Mouse (Mus musculus) neural tube, embryonic 15.5 days (tissue): Measurements from ENCODE around the gene Hist1h4d. TPM values are rescaled to one million over a fixed set of nuclear protein-coding genes. Genes with fewer than 3 reads are reported as not detected.
A peak's percentile ranks its signal among the peaks of the same experiment; 100 is the strongest.
"Not testable (repeated sequence)": the region's sequence is repeated elsewhere in the genome, so short reads cannot be mapped to it uniquely, and the experiment has no call there.

Experiments
- ATAC-seq: fragments of 200-750 bp; cut with Nextera tagmentation; 2 replicates; pipeline ENCODE4 v1.8.0; 2017; ENCODE audit warnings: mild to moderate bottlenecking, moderate TSS enrichment, moderate library complexity; ENCODE audit not compliant: low FRiP score
- H3K27ac ChIP-seq: fragments of 300-500 bp; sonication (generic); replicated peaks from 2 replicates; pipeline ENCODE4 v1.5.1; 2015; ENCODE audit warnings: mild to moderate bottlenecking, inconsistent platforms
- H3K27me3 ChIP-seq: fragments of 300-500 bp; sonication (generic); replicated peaks from 2 replicates; pipeline ENCODE4 v1.6.1; 2015; ENCODE audit warnings: inconsistent platforms
- H3K36me3 ChIP-seq: fragments of 300-500 bp; sonication (generic); 2 replicates; pipeline ENCODE4 v1.6.1; 2015; ENCODE audit warnings: inconsistent platforms
- H3K4me1 ChIP-seq: fragments of 300-500 bp; sonication (generic); 2 replicates; pipeline ENCODE4 v1.6.1; 2015; ENCODE audit warnings: inconsistent platforms
- H3K4me2 ChIP-seq: fragments of 300-500 bp; sonication (generic); 2 replicates; pipeline ENCODE4 v1.6.1; 2015; ENCODE audit warnings: inconsistent platforms, mild to moderate bottlenecking, moderate library complexity
- H3K4me3 ChIP-seq: fragments of 300-500 bp; sonication (generic); replicated peaks from 2 replicates; pipeline ENCODE4 v1.5.1; 2015; ENCODE audit warnings: mild to moderate bottlenecking, inconsistent platforms
- H3K9ac ChIP-seq: fragments of 300-500 bp; sonication (generic); replicated peaks from 2 replicates; pipeline ENCODE4 v1.6.1; 2015; ENCODE audit warnings: mild to moderate bottlenecking, inconsistent platforms
- H3K9me3 ChIP-seq: fragments of 300-500 bp; sonication (generic); replicated peaks from 2 replicates; pipeline ENCODE4 v1.6.1; 2016; ENCODE audit warnings: inconsistent platforms
- WGBS: fragments of 180-500 bp; shearing (Covaris S2); methylation state at CpG from one replicate; pipeline ENCODE4 v1.1.7; 2015; ENCODE audit warnings: mixed read lengths; 5-methylcytosine and 5-hydroxymethylcytosine counted together
- polyA plus RNA-seq: library from polyadenylated mRNA; unstranded; fragments of >200 nt; fragmentation: Nextera tagmentation; extraction: Ambion mirVana; gene quantifications from 2 replicates; pipeline ENCODE4 v1.2.1, GENCODE M21; 2015

The Hist1h4d gene
- polyA plus RNA-seq, 1 experiment from 2014 or later: 31.8 TPM

DNA sequence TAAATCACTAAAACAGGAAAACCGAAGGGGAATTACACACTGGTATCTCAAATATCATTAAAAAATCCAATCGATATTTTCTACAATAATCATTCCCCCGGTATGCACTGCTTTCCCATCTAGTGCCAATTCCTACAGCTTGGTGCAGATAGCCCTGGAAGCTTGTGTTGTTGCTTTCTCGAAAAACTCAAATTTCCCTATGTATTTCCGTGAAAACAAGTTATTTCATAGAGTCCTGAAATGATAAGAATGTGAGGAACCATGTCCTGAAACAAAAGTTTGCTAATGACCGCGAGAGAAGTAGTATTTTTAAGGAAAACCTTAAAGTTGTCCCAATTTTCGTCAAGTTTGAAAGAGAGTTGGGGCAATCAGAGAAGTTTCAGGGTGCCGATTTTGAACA, 27.0 kb upstream of the Hist1h4d start:
- H3K4me1 ChIP-seq: peaks cover 32% of the 10 kb centered on the region
- ATAC-seq: no peak
- 26% methylated on average over 9 of the region's 9 CpGs for WGBS

GRCm38 (mm10) chr13:23554925-23555838, 26.2 kb upstream of the Hist1h4d start:
- peak; percentile 77 for ATAC-seq
- WGBS: 0% methylated on average over 54 of the region's 54 CpGs

More for the DNA sequence above, 27.0 kb upstream of the Hist1h4d start:
- Histone ChIP-seq H3K9ac (peak overlapping the region; percentile 64; the same call in 1 of the 2 replicates), H3K4me3 (peak overlapping the region; percentile 51), H3K36me3 (no peaks in the 10 kb centered on the region), H3K9me3 (no peaks in the 10 kb centered on the region), H3K4me2 (peak overlapping the region; percentile 99), H3K27ac (peak overlapping the region; percentile 87), H3K27me3 (no peaks in the 10 kb centered on the region)

GRCm38 (mm10) chr13:23555839-23556416, 25.5 kb upstream of the Hist1h4d start:
- Histone ChIP-seq H3K9me3 (no peaks in the 10 kb centered on the region), H3K27ac (peak overlapping the region; percentile 87), H3K4me3 (peak overlapping the region; percentile 51), H3K27me3 (no peaks in the 10 kb centered on the region), H3K4me1 (peaks cover 30% of the 10 kb centered on the region), H3K4me2 (peak overlapping the region; percentile 99), H3K9ac (peak overlapping the region; percentile 64), H3K36me3 (no peaks in the 10 kb centered on the region)
- peak; percentile 87 for ATAC-seq
- under 1% methylated on average over 18 of the region's 18 CpGs for WGBS

More at GRCm38 (mm10) chr13:23554925-23555838, 26.2 kb upstream of the Hist1h4d start:
- H3K27ac ChIP-seq: peak overlapping the region; percentile 87
- H3K9me3 ChIP-seq: no peaks in the 10 kb centered on the region
- peaks cover 32% of the 10 kb centered on the region for H3K4me1 ChIP-seq
- H3K9ac ChIP-seq: peak overlapping the region; percentile 64
- H3K4me3 ChIP-seq: peak overlapping the region; percentile 51
- H3K4me2 ChIP-seq: peak overlapping the region; percentile 99
- H3K27me3 ChIP-seq: no peaks in the 10 kb centered on the region
- H3K36me3 ChIP-seq: no peaks in the 10 kb centered on the region

GRCm38 (mm10) chr13:23556906-23557305, 24.5 kb upstream of the Hist1h4d start:
- peak overlapping the region; percentile 54; the same call in 1 of the 2 replicates for H3K27ac ChIP-seq
- peak overlapping the region; percentile 99; the same call in 1 of the 2 replicates for H3K4me2 ChIP-seq
- H3K9me3 ChIP-seq: no peaks in the 10 kb centered on the region
- peaks cover 29% of the 10 kb centered on the region for H3K4me1 ChIP-seq
- no peak for ATAC-seq
- WGBS: 75% methylated on average over 3 of the region's 3 CpGs
- H3K36me3 ChIP-seq: no peaks in the 10 kb centered on the region
- no peaks in the 10 kb centered on the region for H3K27me3 ChIP-seq
- H3K4me3 ChIP-seq: no peak overlapping the region
- H3K9ac ChIP-seq: no peak overlapping the region

DNA sequence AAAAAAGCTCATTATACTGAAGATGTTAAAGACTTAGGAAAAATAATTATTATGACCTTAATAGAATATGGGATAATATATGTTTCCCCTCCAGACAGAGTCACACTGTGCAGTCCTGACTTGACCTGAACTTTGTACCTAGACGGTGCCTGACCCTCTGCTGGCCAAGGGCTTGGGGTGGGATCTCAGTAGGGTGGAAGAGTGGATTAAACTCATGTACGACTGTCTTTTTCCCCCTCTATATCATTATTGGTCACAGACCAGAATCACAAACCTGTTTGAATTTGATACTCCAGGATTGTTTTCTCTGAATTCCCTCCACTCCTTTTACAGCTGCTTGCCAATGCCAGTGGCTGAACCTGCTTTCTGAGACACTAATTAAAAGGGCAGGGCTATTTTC, 20.7 kb upstream of the Hist1h4d start:
- H3K4me3 ChIP-seq, H3K9me3 ChIP-seq, ATAC-seq, H3K4me2 ChIP-seq, H3K27ac ChIP-seq, H3K9ac ChIP-seq, H3K27me3 ChIP-seq, H3K36me3 ChIP-seq: not testable (repeated sequence)
- WGBS: 32% methylated on average over 2 of the region's 2 CpGs
- peaks cover 18% of the 10 kb centered on the region for H3K4me1 ChIP-seq

DNA sequence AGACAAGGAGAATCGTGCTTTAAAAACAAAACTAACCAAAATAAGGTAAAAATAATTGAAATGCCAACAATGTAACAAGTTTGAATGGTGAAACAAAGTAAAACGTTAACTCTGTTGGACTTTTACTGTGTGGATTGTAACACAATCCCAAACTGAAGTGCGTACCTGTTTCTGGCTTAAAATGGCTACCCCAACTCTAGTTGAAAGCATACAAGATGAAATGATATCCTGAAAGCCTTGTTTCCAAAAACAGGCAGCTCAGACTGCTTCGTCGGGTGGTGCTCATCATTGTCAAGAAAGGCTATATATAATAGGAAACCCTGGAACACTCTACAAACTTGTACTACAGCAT, 19.9 kb upstream of the Hist1h4d start:
- Histone ChIP-seq H3K4me1 (peaks cover 14% of the 10 kb centered on the region), H3K9ac (peak overlapping the region; percentile 67; the same call in 1 of the 2 replicates), H3K4me3 (peak overlapping the region; percentile 49), H3K4me2 (peak overlapping the region; percentile 84), H3K27ac (peak overlapping the region; percentile 97)
- H3K27me3 ChIP-seq, H3K36me3 ChIP-seq, H3K9me3 ChIP-seq, ATAC-seq: not testable (repeated sequence)
- WGBS: 0% methylated on average over 2 of the region's 5 CpGs

DNA sequence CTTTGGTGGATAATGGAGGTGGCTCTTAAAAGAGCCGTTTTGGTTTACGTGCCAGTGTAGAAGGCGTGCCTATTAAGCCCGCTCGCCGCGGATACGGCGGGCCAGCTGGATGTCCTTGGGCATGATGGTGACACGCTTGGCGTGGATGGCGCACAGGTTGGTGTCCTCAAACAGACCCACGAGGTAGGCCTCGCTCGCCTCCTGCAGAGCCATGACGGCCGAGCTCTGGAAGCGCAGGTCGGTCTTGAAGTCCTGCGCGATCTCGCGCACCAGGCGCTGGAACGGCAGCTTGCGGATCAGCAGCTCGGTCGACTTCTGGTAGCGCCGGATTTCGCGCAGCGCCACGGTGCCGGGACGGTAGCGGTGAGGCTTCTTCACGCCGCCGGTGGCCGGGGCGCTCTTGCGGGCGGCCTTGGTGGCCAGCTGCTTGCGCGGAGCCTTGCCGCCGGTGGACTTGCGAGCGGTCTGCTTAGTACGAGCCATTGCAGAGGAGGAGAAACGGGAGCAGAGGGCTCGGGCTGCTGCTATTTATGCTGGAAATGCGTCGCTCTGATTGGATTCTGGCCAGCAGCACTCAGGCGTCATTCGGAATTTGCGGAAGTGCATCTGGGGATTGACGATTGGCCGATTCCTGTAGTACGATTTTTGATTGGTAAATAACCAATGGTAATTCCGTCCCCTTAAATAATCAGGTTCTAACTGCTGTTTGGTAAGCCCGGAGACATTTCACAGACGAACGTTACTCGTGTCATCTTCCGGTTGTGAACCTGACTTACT, 19.3 kb upstream of the Hist1h4d start, which contains the start of gene Hist1h3e:
Gene Hist1h3e (minus strand): TSS at position 487 of the 777 bp plus-strand sequence.
- Histone ChIP-seq H3K4me2 (peak within 1 kb of the TSS; percentile 84), H3K9ac (peak within 1 kb of the TSS; percentile 67), H3K27ac (peak within 1 kb of the TSS; percentile 97), H3K4me3 (peak within 1 kb of the TSS; percentile 49)
- H3K27me3 ChIP-seq, H3K36me3 ChIP-seq, H3K9me3 ChIP-seq, H3K4me1 ChIP-seq: not testable (repeated sequence)
- ATAC-seq: peak; percentile 95
- WGBS: 2% methylated on average over 58 of the region's 67 CpGs

- Histone ChIP-seq H3K36me3 (no peaks in the 10 kb centered on the region), H3K4me1 (peaks cover 9% of the 10 kb centered on the region; the same call in 1 of the 2 replicates), H3K27me3 (no peaks in the 10 kb centered on the region), H3K9me3 (no peaks in the 10 kb centered on the region), H3K9ac (peak overlapping the region; percentile 51), H3K4me3 (peak overlapping the region; percentile 49), H3K27ac (peak overlapping the region; percentile 97), H3K4me2 (peak overlapping the region; percentile 84)
- peak; percentile 71 for ATAC-seq
- WGBS: 2% methylated on average over 18 of the region's 18 CpGs
Measured at GRCm38 (mm10) chr13:23562699-23563462, 18.5 kb upstream of the Hist1h4d start.

GRCm38 (mm10) chr13:23564482-23564881, 16.9 kb upstream of the Hist1h4d start:
- 95% methylated on average over 2 of the region's 2 CpGs for WGBS
- H3K9ac ChIP-seq: no peak overlapping the region
- H3K27ac ChIP-seq: peak overlapping the region; percentile 97
- no peak overlapping the region for H3K4me3 ChIP-seq
- H3K4me2 ChIP-seq: no peak overlapping the region
- H3K9me3 ChIP-seq: no peaks in the 10 kb centered on the region
- ATAC-seq: no peak
- no peaks in the 10 kb centered on the region for H3K36me3 ChIP-seq
- H3K27me3 ChIP-seq: no peaks in the 10 kb centered on the region
- peaks cover 10% of the 10 kb centered on the region; the same call in 1 of the 2 replicates for H3K4me1 ChIP-seq

- under 1% methylated on average over 19 of the region's 41 CpGs for WGBS
Measured at GRCm38 (mm10) chr13:23570261-23571021, 11.0 kb upstream of the Hist1h4d start.

More at GRCm38 (mm10) chr13:23570261-23571021, 11.0 kb upstream of the Hist1h4d start:
- H3K27me3 ChIP-seq, H3K36me3 ChIP-seq, H3K9me3 ChIP-seq: not testable (repeated sequence)
- Histone ChIP-seq H3K4me1 (peaks cover 29% of the 10 kb centered on the region), H3K4me3 (peak overlapping the region; percentile 44), H3K27ac (peak overlapping the region; percentile 94), H3K4me2 (peak overlapping the region; percentile 71), H3K9ac (peak overlapping the region; percentile 44)
- ATAC-seq: peak; percentile 12
